Mouse (Mus musculus) neural tube, embryonic 14.5 days (tissue): ENCODE results near the gene Lipo1. TPM values are rescaled to one million over a fixed set of nuclear protein-coding genes. Genes with fewer than 3 reads are reported as not detected.
A peak's percentile ranks its signal among the peaks of the same experiment; 100 is the strongest.
"Not testable (repeated sequence)": the region's sequence is repeated elsewhere in the genome, so short reads cannot be mapped to it uniquely, and the experiment has no call there.

Source experiments
- ATAC-seq: fragments of 200-750 bp; cut with Nextera tagmentation; 2 replicates; pipeline ENCODE4 v1.8.0; 2017; ENCODE audit warnings: low read depth, mild to moderate bottlenecking, moderate TSS enrichment, moderate library complexity
- H3K27ac ChIP-seq: fragments of 300-500 bp; sonication (generic); 2 replicates; pipeline ENCODE4 v1.5.1; 2014; ENCODE audit warnings: low read depth, mild to moderate bottlenecking, control low read depth, low read length, moderate library complexity, mixed read lengths
- H3K27me3 ChIP-seq: fragments of 300-500 bp; sonication (generic); 2 replicates; pipeline ENCODE4 v1.6.1; 2014; ENCODE audit warnings: low read length; ENCODE audit not compliant: control insufficient read depth, insufficient read depth
- H3K36me3 ChIP-seq: fragments of 300-500 bp; sonication (generic); 2 replicates; pipeline ENCODE4 v1.6.1; 2014; ENCODE audit warnings: low read length, mixed read lengths; ENCODE audit not compliant: control insufficient read depth, insufficient read depth
- H3K4me1 ChIP-seq: fragments of 300-500 bp; sonication (generic); 2 replicates; pipeline ENCODE4 v1.6.1; 2014; ENCODE audit warnings: low read length; ENCODE audit not compliant: control insufficient read depth, insufficient read depth
- H3K4me2 ChIP-seq: fragments of 300-500 bp; sonication (generic); 2 replicates; pipeline ENCODE4 v1.6.1; 2014; ENCODE audit warnings: mild to moderate bottlenecking, low read depth, low read length, control low read depth
- H3K4me3 ChIP-seq: fragments of 300-500 bp; sonication (generic); 2 replicates; pipeline ENCODE4 v1.5.1; 2014; ENCODE audit warnings: low read depth, low read length, control low read depth, mixed read lengths
- H3K9ac ChIP-seq: fragments of 300-500 bp; sonication (generic); replicated peaks from 2 replicates; pipeline ENCODE4 v1.6.1; 2014; ENCODE audit warnings: low read depth, mild to moderate bottlenecking, control low read depth, low read length, mixed read lengths
- H3K9me3 ChIP-seq: fragments of 300-500 bp; sonication (generic); 2 replicates; pipeline ENCODE4 v1.6.1; 2016; ENCODE audit warnings: low read length; ENCODE audit not compliant: control insufficient read depth
- WGBS: fragments of 180-500 bp; shearing (Covaris S2); extraction: QIAGEN DNeasy Blood & Tissue Kit; methylation state at CpG from one replicate; pipeline ENCODE4 v1.1.7; 2014; 5-methylcytosine and 5-hydroxymethylcytosine counted together
- polyA plus RNA-seq: library from polyadenylated mRNA; unstranded; fragments of >200 nt; fragmentation: Nextera tagmentation; extraction: Ambion mirVana; gene quantifications from 2 replicates; pipeline ENCODE4 v1.2.1, GENCODE M21; 2014

The Lipo1 gene
- polyA plus RNA-seq = not detected in 2 replicates

- H3K4me1 ChIP-seq, H3K9ac ChIP-seq, H3K9me3 ChIP-seq, ATAC-seq, H3K27me3 ChIP-seq, H3K4me2 ChIP-seq, H3K27ac ChIP-seq, H3K36me3 ChIP-seq, H3K4me3 ChIP-seq: not testable (repeated sequence)
These were observed at the start of gene Lipo1 for GRCm38 (mm10) chr19:33787359-33787758. Lipo1 (minus strand) TSS chr19:33787459.

- no peaks in the 10 kb centered on the region for H3K27me3 ChIP-seq
- no peaks in the 10 kb centered on the region for H3K36me3 ChIP-seq
- H3K4me3 ChIP-seq = no peak overlapping the region
- H3K27ac ChIP-seq = no peak overlapping the region
- H3K4me1 ChIP-seq = no peaks in the 10 kb centered on the region
- no peak for ATAC-seq
- H3K9me3 ChIP-seq = no peaks in the 10 kb centered on the region
- no peak overlapping the region for H3K9ac ChIP-seq
- H3K4me2 ChIP-seq = no peak overlapping the region
- WGBS = 94% methylated on average over 12 of the region's 12 CpGs
These were observed 532 bp downstream of the Lipo1 start for GRCm38 (mm10) chr19:33786576-33787277.

GRCm38 (mm10) chr19:33761287-33762086 lies 25.8 kb downstream of the Lipo1 start, which contains the start of gene Lipo3:
Lipo3 (minus strand) TSS chr19:33761951.
- H3K4me2 ChIP-seq = 0 out of 2 replicates have a peak within 1 kb of the TSS, but pooled peaks have one; percentile 16
- not testable (repeated sequence) for H3K9me3 ChIP-seq, H3K4me3 ChIP-seq, H3K9ac ChIP-seq, H3K4me1 ChIP-seq, H3K27me3 ChIP-seq, H3K27ac ChIP-seq, H3K36me3 ChIP-seq
- 43% methylated on average over 12 of the region's 41 CpGs for WGBS
- ATAC-seq = peak; percentile 95

GRCm38 (mm10) chr19:33751259-33751658 lies 36.0 kb downstream of the Lipo1 start, which contains the start of gene Lipo2:
Lipo2 (minus strand) TSS chr19:33751359.
- not testable (repeated sequence) for ATAC-seq, H3K27me3 ChIP-seq, H3K4me1 ChIP-seq, H3K4me2 ChIP-seq, H3K9me3 ChIP-seq, H3K36me3 ChIP-seq, H3K4me3 ChIP-seq, H3K27ac ChIP-seq, H3K9ac ChIP-seq
- 96% methylated on average over 1 of the region's 1 CpGs for WGBS

Other genes with a start within 250 kb of the Lipo1 start
- not detected in 2 replicates for gene Gm8978, start 162.2 kb downstream of the Lipo1 start, polyA plus RNA-seq
- gene Lipo2, start 36.1 kb downstream of the Lipo1 start, polyA plus RNA-seq = 0.58 and 1.2 TPM in 2 replicates
- gene Lipo3, start 25.5 kb downstream of the Lipo1 start, polyA plus RNA-seq = 14.9 and 15.0 TPM in 2 replicates
- gene Lipf, start 173.7 kb upstream of the Lipo1 start, polyA plus RNA-seq = not detected in 2 replicates
- not detected in 2 replicates for gene Lipk, start 220.8 kb upstream of the Lipo1 start, polyA plus RNA-seq